Mouse (Mus musculus) megakaryocyte, adult 5-6 weeks (primary cell): Measurements from ENCODE around the gene Magi2. TPM values are rescaled to one million over a fixed set of nuclear protein-coding genes. Genes with fewer than 3 reads are reported as not detected.
"Not testable (repeated sequence)": the region's sequence is repeated elsewhere in the genome, so short reads cannot be mapped to it uniquely, and the experiment has no call there.

ENCODE experiments used
- ATAC-seq: 2 replicates; pipeline ENCODE4 v1.8.0; 2016; ENCODE audit warnings: mild to moderate bottlenecking, inconsistent platforms; ENCODE audit not compliant: poor library complexity, severe bottlenecking
- total RNA-seq, 2 experiments: library from RNA; stranded (forward) in 1 of 2; stranded (reverse) in 1 of 2; fragments of 153-499, 151-499 nt in 1 of 2; fragments of 221-1000, 200-1000 nt in 1 of 2; gene quantifications; 2 replicates each; pipeline versions ENCODE4 v1.2.3 to v1.2.4; 2015 to 2017

Magi2 gene
- total RNA-seq, 2 experiments from 2014 or later: 0.40 to 0.45 TPM

- ATAC-seq: no peak
Measured at GRCm38 (mm10) chr5:20226471-20227210, 999.8 kb downstream of the Magi2 start.

DNA sequence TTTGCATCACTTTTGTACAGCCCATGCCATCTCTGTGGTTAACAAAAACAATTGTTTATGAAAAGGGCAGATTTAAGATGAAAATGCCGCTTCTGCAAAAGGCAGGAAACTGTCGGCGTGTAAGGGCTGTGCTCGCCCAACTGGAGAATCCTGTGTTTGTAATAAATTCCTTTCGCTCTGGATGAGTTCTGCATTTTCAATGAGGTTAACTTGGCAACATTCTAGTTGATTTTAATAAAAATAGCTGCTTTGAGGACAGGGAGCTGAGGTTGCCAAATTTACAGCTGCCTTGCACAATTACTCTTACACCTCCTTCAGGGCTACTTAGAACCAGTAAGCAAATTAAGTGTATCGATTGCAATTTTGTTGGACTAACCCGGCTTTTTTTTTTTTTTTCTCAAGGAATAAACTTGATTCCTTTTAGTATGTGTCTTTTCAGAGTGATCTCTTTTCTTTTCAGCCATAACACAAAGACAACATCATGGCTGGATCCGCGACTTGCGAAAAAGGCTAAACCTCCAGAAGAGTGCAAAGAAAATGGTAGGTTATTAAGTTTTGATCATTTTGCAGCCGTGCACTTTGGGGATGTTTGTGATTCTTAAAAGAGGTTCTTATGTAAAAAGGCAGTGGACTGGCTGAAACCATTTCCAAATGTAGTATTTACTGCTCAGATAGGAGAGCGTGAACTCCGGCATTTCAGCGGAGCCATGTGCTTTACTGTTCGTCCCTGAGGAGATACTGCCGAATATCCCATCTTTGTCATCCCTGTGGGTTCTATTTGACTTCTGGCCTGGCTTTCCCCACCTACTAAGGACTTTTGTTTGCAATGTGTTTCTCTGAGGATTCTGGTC lies 1001.3 kb downstream of the Magi2 start:
- ATAC-seq: peak; percentile 47

- ATAC-seq: no peak
Measured at GRCm38 (mm10) chr5:20231908-20232307, 1005.1 kb downstream of the Magi2 start.

DNA sequence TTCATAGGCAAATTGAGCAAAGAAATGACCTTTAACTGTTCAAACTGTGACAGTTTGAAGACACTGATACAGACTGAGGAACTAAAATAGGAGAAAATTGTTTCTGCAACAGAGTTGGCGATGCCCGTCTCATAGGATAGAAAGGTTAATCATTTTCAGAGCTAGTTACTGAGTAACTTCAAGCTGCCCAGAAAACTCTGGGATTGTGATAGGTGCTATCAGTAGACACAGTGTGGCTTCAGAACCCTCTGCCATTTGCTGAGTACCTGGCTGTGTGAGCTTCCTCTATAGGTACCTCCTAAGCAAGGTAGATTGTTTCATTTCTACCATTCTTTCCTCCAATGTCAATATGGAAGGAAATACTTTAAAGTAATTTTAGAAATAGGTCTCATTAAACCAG lies 1014.7 kb downstream of the Magi2 start:
- no peak for ATAC-seq

DNA sequence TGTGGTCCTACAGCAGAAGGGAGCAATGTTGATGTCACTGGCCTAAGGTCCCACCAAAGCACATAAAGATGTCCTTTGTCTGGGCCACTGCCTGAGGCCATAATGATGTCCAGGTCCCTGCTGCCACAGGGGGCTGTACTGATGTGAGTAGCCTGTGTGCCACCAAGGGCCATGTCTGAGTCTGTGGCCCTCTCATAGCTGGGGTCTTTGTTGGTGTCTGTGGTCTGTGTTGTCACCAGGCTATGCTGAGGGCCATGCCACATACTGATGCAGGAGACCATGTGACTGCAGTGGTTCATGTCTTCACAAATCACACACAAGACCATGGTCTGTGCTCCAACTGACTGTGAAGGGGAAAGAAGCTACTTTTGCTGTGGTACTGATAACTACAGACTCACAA lies 1015.7 kb downstream of the Magi2 start:
- no peak for ATAC-seq

DNA sequence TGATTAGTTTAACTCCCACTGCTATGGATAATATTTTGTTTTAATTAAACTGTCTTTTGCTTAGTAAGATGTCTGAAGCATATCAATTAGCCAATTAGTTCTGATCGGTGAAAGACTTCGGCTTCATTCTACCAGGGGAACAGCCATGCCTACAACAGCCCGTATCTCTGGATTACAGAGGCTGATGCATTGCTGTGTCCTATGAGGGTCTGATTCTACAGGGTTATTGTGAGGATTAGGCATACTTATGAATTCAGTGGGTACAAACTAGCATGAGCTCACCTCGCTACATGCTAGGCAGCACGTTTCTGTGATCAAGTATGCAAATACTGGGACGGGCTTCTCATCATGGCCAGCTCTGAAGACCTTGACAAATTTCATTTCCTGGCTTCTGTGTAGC lies 1022.5 kb downstream of the Magi2 start:
- no peak for ATAC-seq

GRCm38 (mm10) chr5:20251541-20251940 lies 1024.7 kb downstream of the Magi2 start:
- no peak for ATAC-seq

DNA sequence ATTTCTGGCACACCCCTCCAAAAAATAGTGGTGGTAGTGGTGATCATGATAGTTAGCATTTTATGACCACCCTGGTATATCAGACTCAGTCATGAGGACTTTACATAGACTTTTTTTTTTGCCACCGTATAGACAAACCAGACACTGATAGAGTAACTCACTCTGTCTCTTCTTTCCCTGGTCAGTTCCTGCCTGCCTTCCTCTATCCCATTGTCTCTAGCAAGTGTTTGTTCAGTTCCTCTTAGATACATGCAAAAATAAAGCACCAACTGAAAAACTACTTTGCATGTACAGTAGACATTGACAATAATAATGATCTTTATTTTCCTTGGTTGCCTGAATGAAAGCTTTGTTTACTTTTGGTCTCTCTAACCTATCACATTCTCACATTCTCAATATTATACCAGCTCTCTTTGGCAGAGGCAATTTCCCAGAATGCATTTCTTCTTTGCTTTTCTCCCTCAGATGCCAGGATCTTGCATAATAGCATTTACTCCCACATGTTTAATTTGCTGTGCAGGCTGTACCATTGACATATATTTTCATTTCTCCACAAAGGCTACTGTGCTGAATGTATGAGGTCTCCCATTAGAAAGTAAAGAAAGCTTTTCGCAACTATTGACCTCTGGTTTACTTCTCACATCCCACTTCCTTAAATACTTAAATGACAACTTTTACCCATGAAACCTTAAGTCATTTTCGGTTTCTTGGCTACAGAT lies 1029.5 kb downstream of the Magi2 start:
- ATAC-seq: peak; percentile 91

- 0 out of 2 replicates have a peak, but pooled peaks have one; percentile 14 for ATAC-seq
Measured at GRCm38 (mm10) chr5:20256933-20257332, 1030.1 kb downstream of the Magi2 start.

DNA sequence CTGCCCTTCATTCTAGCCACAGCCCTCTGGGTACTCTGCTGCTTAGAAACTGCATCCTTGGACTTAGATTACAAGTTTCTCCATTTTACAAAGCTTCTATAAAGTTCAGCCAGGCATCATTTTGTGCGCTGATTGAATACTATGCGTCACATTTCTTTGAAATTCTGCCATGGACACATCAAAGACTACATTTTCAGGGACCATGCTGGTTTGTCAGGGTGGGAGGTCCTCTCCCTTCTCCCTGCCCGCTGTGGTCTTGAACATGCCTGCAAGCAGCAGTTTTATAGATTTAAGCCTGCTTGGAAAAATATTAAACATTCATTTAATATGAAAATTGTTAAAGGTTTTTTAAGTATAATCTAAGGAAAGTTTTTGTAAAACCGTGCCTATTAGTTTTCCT lies 1030.6 kb downstream of the Magi2 start:
- no peak for ATAC-seq

DNA sequence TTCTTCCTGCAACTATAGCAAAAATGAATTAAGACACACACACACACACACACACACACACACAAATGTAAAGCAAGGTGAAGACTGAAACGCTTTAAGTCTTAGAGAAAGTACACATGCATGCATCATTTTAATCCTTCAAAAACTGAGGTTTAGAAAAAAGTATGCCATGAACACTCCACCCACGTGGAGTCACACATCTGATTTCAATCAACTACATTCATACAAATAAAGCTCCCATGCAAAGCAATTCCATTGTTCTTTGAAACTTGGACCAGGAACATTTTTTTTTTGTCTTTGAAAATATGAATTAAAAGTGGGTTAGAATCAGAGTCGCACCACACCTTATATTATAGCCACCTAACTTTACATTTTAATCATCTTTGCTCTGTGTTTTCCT lies 1032.9 kb downstream of the Magi2 start:
- ATAC-seq: no peak

DNA sequence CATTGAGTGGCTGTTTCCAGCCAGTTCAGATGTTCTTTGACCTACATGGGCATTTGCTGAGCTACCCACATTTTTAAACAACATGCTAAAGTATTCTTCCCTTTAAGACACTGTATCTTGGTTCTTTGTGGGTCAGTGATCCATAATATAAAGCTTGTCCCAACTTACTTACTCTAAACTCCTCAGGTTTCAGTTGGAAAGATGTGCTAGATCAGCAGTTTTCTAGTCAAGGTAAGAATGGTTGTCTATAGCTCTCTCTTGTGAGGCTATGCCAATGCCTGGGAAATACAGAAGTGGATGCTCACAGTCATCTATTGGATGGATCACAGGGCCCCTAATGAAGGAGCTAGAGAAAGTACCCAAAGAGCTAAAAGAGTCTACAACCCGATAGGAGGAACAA lies 1045.8 kb downstream of the Magi2 start:
- not testable (repeated sequence) for ATAC-seq

DNA sequence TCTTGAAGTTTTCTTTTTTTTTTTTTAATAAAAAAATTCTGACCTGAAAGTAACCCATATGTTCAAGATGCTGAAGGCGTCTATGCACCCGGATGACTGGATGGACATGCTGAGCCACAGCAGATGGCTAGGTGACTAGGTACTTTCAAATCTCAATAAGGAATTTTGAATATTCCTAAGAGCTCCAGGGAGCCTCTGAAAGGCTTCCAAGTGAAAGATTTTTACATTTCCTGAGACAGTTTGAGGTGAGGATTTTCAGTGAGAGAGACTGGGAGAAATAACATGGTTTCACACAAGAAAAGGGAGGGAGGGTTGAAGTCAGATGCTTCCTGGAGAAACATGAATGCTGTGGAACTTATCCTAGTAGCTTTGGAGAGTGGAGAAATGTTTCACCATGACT lies 1048.8 kb downstream of the Magi2 start:
- no peak for ATAC-seq

DNA sequence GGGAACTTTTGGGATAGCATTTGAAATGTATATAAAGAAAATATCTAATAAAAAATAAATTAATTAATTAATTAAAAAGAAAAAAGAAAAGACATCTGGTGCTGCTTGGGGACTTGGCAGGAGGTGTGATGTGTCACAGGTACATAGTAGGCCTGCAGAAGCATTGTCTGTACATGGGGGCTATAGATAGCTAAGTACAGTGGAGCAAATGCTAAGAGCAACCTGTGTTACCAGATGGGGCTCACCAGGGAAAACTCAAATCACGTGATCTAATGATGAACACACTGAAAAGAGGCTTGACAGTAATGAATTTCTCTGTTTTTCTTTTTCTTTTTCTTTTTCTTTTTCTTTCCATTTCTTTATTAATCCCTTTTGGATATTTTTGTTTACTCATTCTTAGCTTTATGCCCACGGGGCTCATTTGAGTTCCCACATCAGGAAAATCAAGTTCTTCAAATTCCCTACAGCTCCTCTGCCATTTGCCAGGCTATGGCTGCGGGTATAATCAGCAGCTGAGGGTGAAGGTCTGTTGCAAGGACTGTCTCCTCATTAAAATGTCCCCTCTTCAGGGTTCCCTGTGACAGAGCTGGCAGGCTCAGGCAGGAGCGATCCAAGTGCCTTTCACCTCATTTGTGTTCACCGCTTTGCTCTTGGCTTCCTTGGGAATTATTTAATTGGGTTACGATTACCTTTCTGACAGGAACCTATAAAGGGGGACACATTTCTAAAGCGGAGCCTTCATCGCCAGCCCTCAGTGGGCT lies 1058.4 kb downstream of the Magi2 start:
- no peak for ATAC-seq

- ATAC-seq: no peak
Measured at GRCm38 (mm10) chr5:20294521-20294920, 1067.7 kb downstream of the Magi2 start.

GRCm38 (mm10) chr5:20299816-20300215 lies 1073.0 kb downstream of the Magi2 start:
- ATAC-seq: no peak

DNA sequence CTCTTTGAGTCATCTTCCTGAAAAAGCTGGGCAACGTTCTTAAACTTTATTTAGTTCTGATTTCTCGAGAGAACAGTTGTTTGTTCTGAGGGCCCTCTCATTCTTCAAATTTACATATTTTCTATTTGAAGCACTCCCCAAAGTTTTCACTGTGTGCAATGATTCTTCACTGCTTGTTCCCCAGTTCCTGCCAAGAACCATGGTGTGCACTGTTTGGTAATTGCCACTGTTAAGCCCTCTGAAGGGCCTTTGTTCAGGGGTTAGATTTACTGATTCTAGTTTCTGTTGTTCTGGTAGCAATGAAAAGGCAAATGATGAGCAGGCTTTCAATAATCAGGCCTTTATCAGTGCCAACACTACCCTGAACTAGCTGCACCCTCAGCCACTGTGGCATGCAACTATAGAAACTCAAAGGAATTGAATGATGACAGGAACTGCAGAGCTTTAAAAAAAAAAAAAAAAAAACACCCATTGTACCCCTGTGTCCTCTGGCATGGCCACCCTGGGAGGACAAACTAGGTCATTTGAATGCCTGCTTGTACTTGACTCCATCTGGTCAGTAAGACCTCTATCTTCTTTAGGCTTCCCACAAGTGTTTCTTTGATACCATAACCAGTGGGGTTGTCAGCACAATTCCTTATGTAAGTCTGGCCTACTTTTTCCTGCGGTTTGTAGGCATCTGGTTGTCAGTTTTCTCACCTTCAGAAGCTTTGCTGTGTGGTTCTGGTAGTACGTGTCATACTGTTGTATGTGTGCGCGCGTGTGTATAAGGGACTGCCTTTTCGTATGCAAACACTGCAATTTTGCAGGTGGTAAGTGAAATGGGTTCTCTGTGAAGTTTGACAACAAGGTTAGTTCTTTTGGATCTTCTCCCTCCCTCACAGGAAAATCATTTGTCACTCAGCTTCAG lies 1076.5 kb downstream of the Magi2 start:
- no peak for ATAC-seq

- ATAC-seq: no peak
Measured at GRCm38 (mm10) chr5:20320970-20321369, 1094.1 kb downstream of the Magi2 start.

DNA sequence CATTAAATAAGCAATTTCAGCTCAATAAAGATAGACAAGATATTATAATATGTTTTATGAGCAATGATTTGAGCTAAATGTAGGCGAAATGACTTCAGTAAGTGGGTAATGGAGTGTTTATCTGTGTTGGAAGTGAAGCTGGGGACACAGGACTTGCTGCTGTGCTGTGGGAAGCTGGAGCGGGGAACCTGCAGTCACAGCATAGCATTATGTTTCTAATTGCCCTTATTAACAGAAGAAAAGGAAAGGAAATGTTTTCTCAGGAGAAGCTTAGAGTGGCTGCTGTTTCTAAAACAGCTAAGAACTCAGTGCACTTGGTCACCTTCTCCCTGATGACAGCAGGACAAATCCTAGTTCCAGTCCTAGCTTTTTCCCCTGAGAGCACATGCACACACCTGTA lies 1098.5 kb downstream of the Magi2 start:
- ATAC-seq: no peak

DNA sequence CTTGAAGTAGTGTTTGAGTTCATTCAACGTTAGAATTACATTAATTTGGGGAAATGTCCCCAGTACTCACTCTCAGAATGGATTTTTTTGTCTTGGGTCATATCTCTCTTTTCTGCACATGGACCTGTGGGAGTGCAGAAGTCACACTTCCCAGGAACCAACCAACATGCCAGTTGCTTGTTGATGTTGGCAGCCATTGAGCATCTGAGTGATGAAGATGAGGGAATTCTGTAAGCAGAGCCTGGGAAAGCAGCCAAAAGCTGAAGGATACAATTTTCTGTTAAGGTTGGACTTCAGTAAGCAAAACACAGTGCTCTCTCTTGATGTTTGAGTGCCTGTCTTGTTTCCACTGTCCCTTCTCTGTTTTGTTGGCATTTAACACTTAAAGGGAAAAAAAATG lies 1102.1 kb downstream of the Magi2 start:
- ATAC-seq: no peak
